Mouse (Mus musculus) heart, postnatal 25 days (tissue): ENCODE results near the gene Frmd4b. TPM values are rescaled to one million over a fixed set of nuclear protein-coding genes. Genes with fewer than 3 reads are reported as not detected.

Source experiments
- DNase-seq: peaks from one replicate; pipeline ENCODE4 v3.0.0; 2022; ENCODE audit warnings: low spot score
- intact Hi-C: fragments of 180-260 bp; cut with DNase I; formaldehyde crosslinking; loops from one replicate; pipeline ENCODE4 v1.15.1; 2025
- total RNA-seq, 2 experiments: library from RNA; stranded (reverse); gene quantifications; 2 replicates each; pipeline ENCODE4 v1.2.3; 2021

Frmd4b gene
- total RNA-seq, 2 experiments from 2014 or later = 14.4 to 19.8 TPM

DNA sequence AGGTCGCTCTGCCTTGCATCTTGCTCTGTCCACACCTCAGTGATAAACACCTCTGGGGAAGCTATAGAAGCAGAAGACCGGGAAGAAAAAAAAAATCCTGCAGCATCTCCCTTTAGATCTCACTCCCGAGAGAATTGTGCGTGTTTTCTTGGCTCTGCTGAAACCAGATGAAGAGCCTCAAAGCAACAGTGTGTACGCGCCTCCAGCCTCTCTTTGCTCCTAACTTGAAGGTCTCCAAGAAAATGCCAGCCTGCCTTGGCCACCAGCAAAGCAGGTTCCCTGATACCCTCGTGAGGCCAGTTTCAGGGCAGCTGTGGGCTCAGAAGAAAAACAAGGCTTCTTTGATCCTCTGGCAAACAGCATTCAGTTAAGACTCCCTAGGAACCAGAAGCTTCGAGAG is 129.1 kb downstream of the Frmd4b start:
- intact Hi-C loops = loop anchor here (5.0 kb wide), 1 partner anchor 66 kb away; no protein-coding TSS in a partner anchor

GRCm38 (mm10) chr6:97487535-97488081 is 129.7 kb downstream of the Frmd4b start:
- DNase-seq = peak; percentile 52
- intact Hi-C loops = loop anchor here (5.0 kb wide), 1 partner anchor 65 kb away; no protein-coding TSS in a partner anchor

More for the DNA sequence above, 129.1 kb downstream of the Frmd4b start:
- no peak for DNase-seq

- DNase-seq = no peak
- intact Hi-C loops = loop anchor here (5.0 kb wide), 1 partner anchor 65 kb away; no protein-coding TSS in a partner anchor
Observed at GRCm38 (mm10) chr6:97486813-97487361, 130.5 kb downstream of the Frmd4b start.

DNA sequence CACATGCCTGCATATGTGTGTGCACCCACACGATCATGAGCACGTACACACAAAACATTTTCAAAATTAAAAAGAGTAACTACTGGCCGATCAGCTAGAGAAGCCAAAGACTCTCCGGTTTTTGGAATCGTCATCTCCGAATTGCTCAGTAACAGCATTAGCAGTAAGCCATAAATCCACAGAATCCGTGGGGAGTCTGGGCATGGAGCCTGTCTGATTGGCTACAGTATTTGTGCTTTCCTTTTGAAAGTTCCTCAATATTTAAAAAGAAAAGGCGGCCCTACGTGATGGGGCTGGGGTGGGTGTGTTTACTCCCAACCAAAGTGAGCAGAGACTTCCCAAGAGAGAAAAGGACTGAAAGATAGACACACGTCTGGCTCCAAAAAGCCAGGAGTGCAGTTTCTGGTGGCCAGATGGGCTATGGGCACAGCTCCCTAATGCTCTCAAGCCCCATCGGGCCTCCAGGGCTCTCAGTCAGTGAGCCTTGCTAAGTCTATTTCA is 131.4 kb downstream of the Frmd4b start:
- no peak for DNase-seq
- intact Hi-C loops = loop anchor here (5.0 kb wide), 1 partner anchor 64 kb away; no protein-coding TSS in a partner anchor

DNA sequence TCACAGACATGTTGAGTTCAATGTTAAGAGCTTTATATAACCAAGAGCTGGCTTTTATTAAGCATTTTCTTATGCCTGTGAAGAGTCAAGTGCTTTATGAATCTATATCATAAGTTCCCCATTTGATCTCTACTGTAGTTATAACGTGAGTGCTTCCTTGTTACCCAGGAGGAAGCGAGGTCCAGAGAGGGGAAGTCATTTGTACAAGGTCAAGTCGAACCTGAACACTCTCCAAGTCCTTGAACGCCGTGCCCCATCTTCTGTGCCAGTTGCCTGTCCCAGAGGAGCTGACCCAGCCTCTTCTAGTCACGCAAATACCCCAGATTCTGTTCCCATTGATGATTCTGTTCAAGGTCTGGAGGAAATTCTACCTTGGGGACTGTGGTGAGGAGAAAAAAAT is 135.4 kb downstream of the Frmd4b start:
- DNase-seq = no peak
- intact Hi-C loops = no loop called here

DNA sequence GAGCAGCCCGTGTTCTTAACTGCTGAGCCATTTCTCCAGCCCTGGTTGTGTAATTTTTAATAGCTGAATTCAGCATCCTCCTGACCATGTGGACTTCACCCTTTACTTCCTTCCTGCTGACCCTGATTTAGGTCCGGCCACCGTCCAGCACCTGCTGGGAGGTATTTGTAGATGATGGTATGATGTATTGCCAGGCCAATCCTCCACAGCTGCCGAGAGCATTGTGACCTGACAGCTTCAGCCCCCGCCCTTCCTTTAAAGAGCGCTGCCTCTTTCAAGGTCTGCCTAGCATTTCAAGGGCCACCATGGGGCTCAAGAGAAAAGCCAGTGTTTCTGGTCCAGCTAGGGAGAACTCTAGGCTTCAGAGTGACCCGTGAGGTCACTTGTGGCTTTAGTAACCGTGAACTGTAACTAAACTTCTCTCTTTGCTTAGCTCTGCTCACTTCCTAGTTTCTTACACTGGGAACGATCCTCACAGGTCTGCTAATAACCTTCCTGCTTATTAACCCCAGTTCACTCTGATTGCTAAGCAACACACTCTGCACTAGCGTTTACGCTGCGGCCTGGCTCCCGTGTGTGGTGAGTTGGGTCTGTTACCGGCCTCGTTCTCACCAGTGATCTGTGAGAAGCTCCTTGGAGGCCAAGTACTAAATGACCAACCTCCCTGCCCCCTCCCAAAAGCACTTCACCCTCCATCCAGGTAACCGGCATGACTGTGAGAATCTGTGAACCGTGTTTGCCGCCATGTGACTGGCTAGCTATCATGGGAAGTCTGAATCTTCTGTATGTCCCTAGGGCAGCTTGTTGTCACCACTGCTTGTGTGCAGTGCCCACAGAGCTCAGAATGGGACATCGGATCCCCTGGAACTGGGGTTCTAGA is 138.1 kb downstream of the Frmd4b start:
- no peak for DNase-seq
- intact Hi-C loops = no loop called here

DNA sequence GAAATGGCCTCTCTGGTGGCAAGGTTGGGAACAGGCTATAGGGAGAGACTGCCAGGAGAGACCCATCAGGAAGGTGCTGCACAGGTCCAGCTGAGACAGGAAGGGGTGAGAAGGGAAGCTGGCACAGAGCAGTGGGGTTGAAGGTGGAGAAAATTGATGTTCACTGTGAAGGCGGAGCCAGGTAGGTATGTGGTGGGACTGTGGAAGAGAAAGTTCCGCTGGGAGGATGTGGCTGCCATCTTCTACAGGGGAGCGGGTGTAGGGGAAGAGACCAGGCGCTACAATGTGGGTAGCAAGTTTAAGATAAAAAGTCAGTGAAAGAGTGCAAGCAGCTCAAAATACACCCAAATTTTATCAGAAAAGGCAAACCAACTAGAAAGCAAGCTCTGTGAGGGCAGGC is 143.7 kb downstream of the Frmd4b start:
- intact Hi-C loops = no loop called here

DNA sequence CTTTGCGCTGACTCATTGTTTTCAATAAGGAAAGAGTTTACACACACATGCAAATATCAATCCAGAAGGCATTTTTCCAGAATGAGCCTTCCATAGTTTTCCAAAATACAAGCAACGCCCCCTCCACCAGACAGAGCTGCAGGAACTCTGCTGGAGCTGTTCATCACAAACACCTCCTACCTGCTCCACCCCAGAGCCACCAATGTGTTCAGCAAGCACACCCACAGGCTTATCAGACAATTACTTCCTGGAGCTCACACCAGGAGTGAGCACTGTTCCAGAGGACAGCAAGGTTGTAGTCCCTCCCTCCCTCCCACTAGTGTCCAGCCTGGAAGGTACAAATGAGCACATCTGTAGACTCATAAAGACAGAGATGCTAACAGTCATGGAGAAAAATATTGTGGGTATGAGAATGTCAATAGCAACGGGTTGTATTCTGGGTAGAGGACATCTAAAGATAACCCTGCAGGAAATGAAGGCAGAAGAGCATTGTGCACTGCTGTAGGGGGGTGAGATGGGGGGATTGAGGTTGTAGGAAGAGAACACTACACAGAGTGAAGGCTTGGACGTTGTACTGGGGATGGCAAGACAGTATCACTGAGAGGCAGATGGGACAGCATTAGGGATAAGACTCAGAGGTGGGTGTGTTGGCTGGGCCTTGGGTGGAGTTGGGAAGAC is 144.3 kb downstream of the Frmd4b start:
- intact Hi-C loops = no loop called here
- DNase-seq = no peak

More for the DNA sequence above, 143.7 kb downstream of the Frmd4b start:
- no peak for DNase-seq

DNA sequence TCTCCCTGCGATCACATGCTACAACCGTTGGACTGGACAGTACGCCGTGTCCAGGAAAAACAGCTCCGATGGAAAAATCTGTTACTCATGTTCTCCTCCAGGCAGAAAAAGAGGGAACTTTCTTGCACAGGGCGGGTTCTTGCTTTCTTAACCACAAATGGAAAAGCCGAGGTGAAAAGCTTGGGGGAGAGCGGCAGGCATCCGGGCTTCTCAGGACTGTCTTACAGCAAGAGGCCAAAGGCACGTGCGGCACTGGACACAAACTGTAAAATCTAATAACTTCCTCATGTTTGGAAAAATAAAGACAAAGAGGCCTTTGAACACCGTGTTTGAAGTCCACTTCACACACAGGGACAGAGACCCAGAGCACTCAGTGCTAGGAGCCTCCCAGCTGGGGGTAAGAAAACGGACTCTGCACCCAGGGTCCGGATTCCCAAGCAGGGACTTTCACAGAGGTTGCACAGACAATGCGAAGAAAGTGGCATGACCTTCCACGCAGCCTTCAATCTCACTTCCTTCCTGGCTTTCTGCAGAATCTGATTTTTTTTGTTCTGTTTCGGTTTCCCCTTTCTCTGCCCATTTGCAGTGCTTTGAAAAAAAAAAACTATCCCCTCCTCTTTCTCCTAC is 153.3 kb downstream of the Frmd4b start:
- peak; percentile 72 for DNase-seq
- intact Hi-C loops = loop anchor here (5.0 kb wide), 1 partner anchor 43 kb away; no protein-coding TSS in a partner anchor

GRCm38 (mm10) chr6:97462421-97462820 is 154.9 kb downstream of the Frmd4b start:
- intact Hi-C loops = loop anchor here (5.0 kb wide), 1 partner anchor 45 kb away; no protein-coding TSS in a partner anchor
- DNase-seq = no peak

GRCm38 (mm10) chr6:97459112-97459511 is 158.2 kb downstream of the Frmd4b start:
- DNase-seq = no peak
- intact Hi-C loops = loop anchor here (2.0 kb wide), 2 partner anchors 38 to 62 kb away; no protein-coding TSS in a partner anchor

GRCm38 (mm10) chr6:97458358-97458757 is 159.0 kb downstream of the Frmd4b start:
- intact Hi-C loops = loop anchor here (2.0 kb wide), 2 partner anchors 38 to 62 kb away; no protein-coding TSS in a partner anchor
- no peak for DNase-seq

GRCm38 (mm10) chr6:97457954-97458353 is 159.4 kb downstream of the Frmd4b start:
- intact Hi-C loops = loop anchor here (2.0 kb wide), 2 partner anchors 37 to 63 kb away; no protein-coding TSS in a partner anchor
- DNase-seq = peak; percentile 47

DNA sequence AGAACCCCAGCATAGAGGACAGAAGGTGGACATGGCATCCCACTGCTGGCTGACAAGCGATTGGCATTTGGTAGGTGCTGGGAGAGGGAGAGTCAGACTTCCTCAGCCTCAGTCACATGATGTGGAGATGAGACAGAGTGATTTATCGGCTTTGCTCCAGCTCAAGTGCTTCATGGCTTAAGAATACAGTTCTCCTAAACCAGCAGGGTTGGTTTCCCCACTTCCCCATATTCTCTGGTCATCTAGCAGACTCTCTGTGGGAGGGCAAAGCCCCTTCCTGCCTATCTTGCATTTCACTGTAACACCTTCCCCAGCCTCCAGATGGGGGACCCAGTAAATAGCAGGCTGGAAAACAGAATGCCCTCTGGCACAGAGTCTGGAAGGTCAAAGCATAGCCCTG is 160.1 kb downstream of the Frmd4b start:
- intact Hi-C loops = no loop called here
- no peak for DNase-seq

- intact Hi-C loops = no loop called here
- no peak for DNase-seq
Observed at GRCm38 (mm10) chr6:97452223-97452622, 165.1 kb downstream of the Frmd4b start.

DNA sequence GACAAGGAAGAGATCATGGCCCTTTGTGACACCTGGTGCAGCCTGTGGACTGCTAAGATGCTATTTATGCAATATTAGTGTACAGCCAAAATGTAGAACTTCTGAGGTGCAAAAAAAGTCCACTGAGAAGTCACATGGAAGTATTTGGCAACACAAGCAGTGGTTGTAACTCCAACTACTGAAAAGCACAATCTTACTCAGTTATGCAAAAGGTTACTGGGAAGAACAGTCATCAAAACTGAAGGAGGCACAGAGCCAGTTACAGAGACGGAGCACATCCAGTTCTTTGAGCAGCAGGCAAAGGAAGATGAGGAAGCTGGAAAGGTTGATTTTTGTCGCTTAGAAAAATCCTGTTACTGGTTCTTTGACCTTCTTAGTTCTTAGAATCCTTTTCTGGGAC is 167.5 kb downstream of the Frmd4b start:
- DNase-seq = no peak
- intact Hi-C loops = no loop called here

GRCm38 (mm10) chr6:97447020-97447419 is 170.3 kb downstream of the Frmd4b start:
- intact Hi-C loops = no loop called here
- peak; percentile 58 for DNase-seq

- no peak for DNase-seq
- intact Hi-C loops = no loop called here
Observed at GRCm38 (mm10) chr6:97444145-97444544, 173.2 kb downstream of the Frmd4b start.

DNA sequence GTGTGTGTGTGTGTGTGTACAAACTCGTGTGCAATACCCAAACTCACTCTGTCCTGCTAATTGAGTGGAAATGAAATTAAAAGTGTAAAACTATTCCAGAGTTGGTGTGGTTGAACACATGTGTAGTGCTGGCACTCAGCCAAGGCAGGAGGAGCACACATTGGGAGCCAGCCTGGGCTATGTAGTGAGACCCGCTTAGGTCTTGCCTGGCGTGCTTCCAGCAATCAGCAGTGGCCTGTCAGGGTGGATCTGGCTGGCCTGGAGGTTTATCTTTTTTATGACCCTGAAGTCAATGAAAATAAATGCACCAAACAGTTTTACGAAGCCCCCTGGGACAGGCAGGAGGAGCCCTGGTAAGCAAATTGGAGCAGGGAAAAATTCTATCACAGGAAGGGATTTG is 173.8 kb downstream of the Frmd4b start:
- DNase-seq = no peak
- intact Hi-C loops = no loop called here
